Mouse (Mus musculus): ENCODE measurements around the gene Fyn.

DNA sequence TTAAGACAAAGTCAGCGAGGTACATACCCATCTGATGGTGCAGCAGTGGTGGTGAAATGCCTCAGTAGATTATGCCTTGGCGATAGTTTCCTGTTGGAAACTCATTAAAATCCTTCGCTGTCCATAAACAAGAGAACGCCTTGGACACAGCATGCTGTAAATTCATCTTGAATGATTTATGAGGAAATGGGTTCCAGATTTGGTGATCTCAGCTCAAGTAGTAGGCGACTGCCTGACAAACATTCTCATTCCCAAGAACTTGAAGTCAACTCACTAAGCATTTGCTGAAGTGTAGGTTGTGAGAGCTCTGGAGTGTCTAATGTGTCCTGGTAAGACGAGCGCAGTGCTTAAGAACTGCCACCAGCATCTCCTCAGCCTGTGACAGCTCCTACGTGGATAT is 141.3 kb downstream of the Fyn start:
- TF ChIP-seq CTCF (IDR thresholded peaks at IDR 0.05; ENCODE audit: borderline replicate concordance, extremely low read depth, insufficient read depth, insufficient read length) (no peak), POLR2A (IDR thresholded peaks at IDR 0.05; ENCODE audit: borderline replicate concordance, extremely low read depth, insufficient read depth, insufficient read length, poor library complexity, severe bottlenecking) (no peak)

Measured in brain, embryonic 14.5 days (tissue).